Mouse (Mus musculus) c-Kit-positive CD71-positive TER-119-positive erythroid progenitor cells, embryonic 14.5 days (primary cell): ENCODE measurements around the gene Nr5a2.

Experiments
- DNase-seq: peaks from one replicate; pipeline ENCODE4 v3.0.0-alpha.2; 2013; ENCODE audit warnings: low spot score

Nr5a2 gene

GRCm38 (mm10) chr1:136960428-136961012 is at the start of gene Nr5a2:
Nr5a2 (minus strand) TSS chr1:136960448.
- no peak for DNase-seq

GRCm38 (mm10) chr1:137008726-137009239 is 48.5 kb upstream of the Nr5a2 start:
- no peak for DNase-seq

GRCm38 (mm10) chr1:137003816-137004215 is 43.6 kb upstream of the Nr5a2 start:
- DNase-seq: no peak

- DNase-seq: no peak
Observed at GRCm38 (mm10) chr1:137003144-137003543, 42.9 kb upstream of the Nr5a2 start.

- no peak for DNase-seq
Observed at GRCm38 (mm10) chr1:136991762-136992352, 31.6 kb upstream of the Nr5a2 start.

- no peak for DNase-seq
Observed at GRCm38 (mm10) chr1:136980253-136980893, 20.1 kb upstream of the Nr5a2 start.

- no peak for DNase-seq
Observed at GRCm38 (mm10) chr1:136977867-136978266, 17.6 kb upstream of the Nr5a2 start.

- DNase-seq: no peak
Observed at GRCm38 (mm10) chr1:136974040-136974439, 13.8 kb upstream of the Nr5a2 start.

GRCm38 (mm10) chr1:136973016-136973415 is 12.8 kb upstream of the Nr5a2 start:
- no peak for DNase-seq

GRCm38 (mm10) chr1:136970995-136971394 is 10.7 kb upstream of the Nr5a2 start:
- no peak for DNase-seq

- DNase-seq: no peak
Observed at GRCm38 (mm10) chr1:136966728-136967386, 6.6 kb upstream of the Nr5a2 start.

GRCm38 (mm10) chr1:136959491-136959890 is 757 bp downstream of the Nr5a2 start:
- no peak for DNase-seq

- DNase-seq: no peak
Observed at GRCm38 (mm10) chr1:136958666-136959065, 1.6 kb downstream of the Nr5a2 start.

- DNase-seq: no peak
Observed at GRCm38 (mm10) chr1:136958185-136958584, 2.1 kb downstream of the Nr5a2 start.

GRCm38 (mm10) chr1:136957696-136958095 is 2.6 kb downstream of the Nr5a2 start:
- no peak for DNase-seq

GRCm38 (mm10) chr1:136954108-136954494 is 6.1 kb downstream of the Nr5a2 start:
- DNase-seq: no peak

GRCm38 (mm10) chr1:136953444-136954107 is 6.7 kb downstream of the Nr5a2 start:
- DNase-seq: no peak

- no peak for DNase-seq
Observed at GRCm38 (mm10) chr1:136952609-136953311, 7.5 kb downstream of the Nr5a2 start.

GRCm38 (mm10) chr1:136951946-136952531 is 8.2 kb downstream of the Nr5a2 start:
- no peak for DNase-seq

- no peak for DNase-seq
Observed at GRCm38 (mm10) chr1:136951155-136951650, 9.0 kb downstream of the Nr5a2 start.

GRCm38 (mm10) chr1:136949323-136949741 is 10.9 kb downstream of the Nr5a2 start:
- no peak for DNase-seq
